Mouse (Mus musculus) fat pad, adult 2 months (tissue): ENCODE data around the gene Tfap4.

Experiments
- DNase-seq: peaks from one replicate; pipeline ENCODE4 v3.0.0-alpha.2; 2011; ENCODE audit warnings: low read depth, low spot score; ENCODE audit errors: extremely low read depth

The Tfap4 gene

GRCm38 (mm10) chr16:4559715-4560144, at the start of gene Tfap4:
TSS of gene Tfap4 (minus strand) at chr16:4559854.
- DNase-seq, result no peak

GRCm38 (mm10) chr16:4608532-4609059, 48.9 kb upstream of the Tfap4 start:
- no peak for DNase-seq

- DNase-seq, result no peak
These were observed 48.3 kb upstream of the Tfap4 start for GRCm38 (mm10) chr16:4607818-4608531.

- no peak for DNase-seq
These were observed 46.9 kb upstream of the Tfap4 start for GRCm38 (mm10) chr16:4606431-4607084.

GRCm38 (mm10) chr16:4605514-4606131, 46.0 kb upstream of the Tfap4 start:
- DNase-seq, result no peak

- DNase-seq, result no peak
These were observed 44.7 kb upstream of the Tfap4 start for GRCm38 (mm10) chr16:4604293-4604837.

GRCm38 (mm10) chr16:4603453-4603837, 43.8 kb upstream of the Tfap4 start:
- no peak for DNase-seq

- DNase-seq, result no peak
These were observed 43.3 kb upstream of the Tfap4 start for GRCm38 (mm10) chr16:4602766-4603452.

GRCm38 (mm10) chr16:4602189-4602588, 42.5 kb upstream of the Tfap4 start:
- DNase-seq, result no peak

- DNase-seq, result no peak
These were observed 41.2 kb upstream of the Tfap4 start for GRCm38 (mm10) chr16:4600701-4601310.

GRCm38 (mm10) chr16:4599616-4600015, 40.0 kb upstream of the Tfap4 start:
- DNase-seq, result no peak

GRCm38 (mm10) chr16:4598891-4599543, 39.4 kb upstream of the Tfap4 start:
- no peak for DNase-seq

GRCm38 (mm10) chr16:4598041-4598440, 38.4 kb upstream of the Tfap4 start:
- no peak for DNase-seq

- DNase-seq, result no peak
These were observed 37.6 kb upstream of the Tfap4 start for GRCm38 (mm10) chr16:4597296-4597695.

- no peak for DNase-seq
These were observed 37.2 kb upstream of the Tfap4 start for GRCm38 (mm10) chr16:4596836-4597235.

GRCm38 (mm10) chr16:4596141-4596728, 36.6 kb upstream of the Tfap4 start:
- DNase-seq, result no peak

- no peak for DNase-seq
These were observed 35.9 kb upstream of the Tfap4 start for GRCm38 (mm10) chr16:4595527-4595963.

- no peak for DNase-seq
These were observed 35.3 kb upstream of the Tfap4 start for GRCm38 (mm10) chr16:4594814-4595526.
